Mouse (Mus musculus): ENCODE results near the gene Sec14l3. TPM values are rescaled to one million over a fixed set of nuclear protein-coding genes. Genes with fewer than 3 reads are reported as not detected.
"Not testable (repeated sequence)": the region's sequence is repeated elsewhere in the genome, so short reads cannot be mapped to it uniquely, and the experiment has no call there.

Gene Sec14l3
- not detected for total RNA-seq (2021)
- long read RNA-seq, experiment 1, result 0 reads
- long read RNA-seq, experiment 2, result 0 reads

GRCm38 (mm10) chr11:4064627-4065122 lies at the start of gene Sec14l3:
Gene Sec14l3, plus strand, starts transcription at chr11:4064841.
- DNase-seq (ENCODE audit: low spot score in 2 of 2), result no peak

- not testable (repeated sequence) for DNase-seq (ENCODE audit: low spot score in 2 of 2)
These were observed 48.8 kb upstream of the Sec14l3 start for GRCm38 (mm10) chr11:4015796-4016195.

GRCm38 (mm10) chr11:4022111-4022510 lies 42.5 kb upstream of the Sec14l3 start:
- DNase-seq (ENCODE audit: low spot score in 2 of 2), result not testable (repeated sequence)

- no peak for DNase-seq (ENCODE audit: low spot score in 2 of 2)
These were observed 41.3 kb upstream of the Sec14l3 start for GRCm38 (mm10) chr11:4023321-4023720.

- no peak for DNase-seq (ENCODE audit: low spot score in 2 of 2)
These were observed 37.6 kb upstream of the Sec14l3 start for GRCm38 (mm10) chr11:4027066-4027465.

- DNase-seq (ENCODE audit: low spot score in 2 of 2), result no peak
These were observed 36.9 kb upstream of the Sec14l3 start for GRCm38 (mm10) chr11:4027561-4028334.

- no peak for DNase-seq (ENCODE audit: low spot score in 2 of 2)
These were observed 35.3 kb upstream of the Sec14l3 start for GRCm38 (mm10) chr11:4029343-4029742.

GRCm38 (mm10) chr11:4031126-4031941 lies 33.3 kb upstream of the Sec14l3 start, which contains the start of gene Sec14l4:
Gene Sec14l4, plus strand, starts transcription at chr11:4031462.
- no peak for DNase-seq (ENCODE audit: low spot score in 2 of 2)

- DNase-seq (ENCODE audit: low spot score in 2 of 2), result no peak
These were observed 32.7 kb upstream of the Sec14l3 start for GRCm38 (mm10) chr11:4031961-4032360.

- DNase-seq (ENCODE audit: low spot score in 2 of 2), result no peak
These were observed 31.2 kb upstream of the Sec14l3 start for GRCm38 (mm10) chr11:4033471-4033870.

- no peak for DNase-seq (ENCODE audit: low spot score in 2 of 2)
These were observed 30.5 kb upstream of the Sec14l3 start for GRCm38 (mm10) chr11:4034169-4034568.

GRCm38 (mm10) chr11:4035116-4035892 lies 29.3 kb upstream of the Sec14l3 start:
- DNase-seq (ENCODE audit: low spot score in 2 of 2), result no peak

GRCm38 (mm10) chr11:4035916-4036315 lies 28.7 kb upstream of the Sec14l3 start:
- DNase-seq (ENCODE audit: low spot score in 2 of 2), result no peak

- no peak for DNase-seq (ENCODE audit: low spot score in 2 of 2)
These were observed 28.1 kb upstream of the Sec14l3 start for GRCm38 (mm10) chr11:4036365-4037084.

GRCm38 (mm10) chr11:4039951-4040350 lies 24.7 kb upstream of the Sec14l3 start:
- DNase-seq (ENCODE audit: low spot score in 2 of 2), result no peak

- DNase-seq (ENCODE audit: low spot score in 2 of 2), result no peak
These were observed 23.5 kb upstream of the Sec14l3 start for GRCm38 (mm10) chr11:4041123-4041625.

GRCm38 (mm10) chr11:4043081-4043480 lies 21.6 kb upstream of the Sec14l3 start:
- no peak for DNase-seq (ENCODE audit: low spot score in 2 of 2)

- DNase-seq (ENCODE audit: low spot score in 2 of 2), result no peak
These were observed 18.1 kb upstream of the Sec14l3 start for GRCm38 (mm10) chr11:4046526-4046925.

GRCm38 (mm10) chr11:4047766-4048165 lies 16.9 kb upstream of the Sec14l3 start:
- no peak for DNase-seq (ENCODE audit: low spot score in 2 of 2)

- no peak for DNase-seq (ENCODE audit: low spot score in 2 of 2)
These were observed 16.2 kb upstream of the Sec14l3 start for GRCm38 (mm10) chr11:4048438-4048837.
